Mouse (Mus musculus) adrenal gland, postnatal 4 days (tissue): Measurements from ENCODE around the gene Edc3. TPM values are rescaled to one million over a fixed set of nuclear protein-coding genes. Genes with fewer than 3 reads are reported as not detected.
A peak's percentile ranks its signal among the peaks of the same experiment; 100 is the strongest.

ENCODE experiments used
- DNase-seq, 2 experiments: peaks; one replicate each; pipeline ENCODE4 v3.0.0; 2021 to 2022; ENCODE audit warnings: low spot score in 2 of 2, mixed read lengths in 2 of 2
- total RNA-seq, 2 experiments: library from RNA; stranded (reverse); gene quantifications; 2 replicates each; pipeline ENCODE4 v1.2.3; 2021

Gene Edc3
- total RNA-seq, 2 experiments from 2014 or later: 19.0 to 20.4 TPM

GRCm38 (mm10) chr9:57760416-57761146 is 52.2 kb downstream of the Edc3 start:
- no peak for DNase-seq

GRCm38 (mm10) chr9:57761563-57762551 is 53.5 kb downstream of the Edc3 start:
- DNase-seq: no peak

GRCm38 (mm10) chr9:57762563-57762991 is 54.2 kb downstream of the Edc3 start:
- no peak for DNase-seq

- DNase-seq: peak; percentile 72 to 73
Measured at GRCm38 (mm10) chr9:57764147-57764973, 56.0 kb downstream of the Edc3 start.

GRCm38 (mm10) chr9:57764974-57765363 is 56.6 kb downstream of the Edc3 start:
- peak; percentile 89 to 94 for DNase-seq

- DNase-seq: peak in 1 of 2 experiments; percentile 31
Measured at GRCm38 (mm10) chr9:57765364-57766351, 57.3 kb downstream of the Edc3 start, which contains the start of gene Clk3. TSS of gene Clk3 (minus strand) at chr9:57765860.

- no peak for DNase-seq
Measured at GRCm38 (mm10) chr9:57766431-57766830, 58.1 kb downstream of the Edc3 start.

GRCm38 (mm10) chr9:57767231-57767630 is 58.9 kb downstream of the Edc3 start:
- DNase-seq: no peak

GRCm38 (mm10) chr9:57769539-57770069 is 61.3 kb downstream of the Edc3 start:
- DNase-seq: no peak

GRCm38 (mm10) chr9:57770214-57770613 is 61.9 kb downstream of the Edc3 start:
- no peak for DNase-seq

GRCm38 (mm10) chr9:57770836-57771235 is 62.5 kb downstream of the Edc3 start:
- DNase-seq: no peak

GRCm38 (mm10) chr9:57773754-57774153 is 65.4 kb downstream of the Edc3 start:
- DNase-seq: no peak

- no peak for DNase-seq
Measured at GRCm38 (mm10) chr9:57774168-57774567, 65.8 kb downstream of the Edc3 start.

- no peak for DNase-seq
Measured at GRCm38 (mm10) chr9:57775026-57775425, 66.7 kb downstream of the Edc3 start.

- no peak for DNase-seq
Measured at GRCm38 (mm10) chr9:57775736-57776135, 67.4 kb downstream of the Edc3 start.

- DNase-seq: no peak
Measured at GRCm38 (mm10) chr9:57782656-57783055, 74.3 kb downstream of the Edc3 start.

GRCm38 (mm10) chr9:57789733-57790132 is 81.4 kb downstream of the Edc3 start:
- no peak for DNase-seq

- no peak for DNase-seq
Measured at GRCm38 (mm10) chr9:57797456-57797855, 89.1 kb downstream of the Edc3 start.

- DNase-seq: no peak
Measured at GRCm38 (mm10) chr9:57798725-57799253, 90.4 kb downstream of the Edc3 start.
